Mouse (Mus musculus): Measurements from ENCODE around the gene Nsl1.

Gene Nsl1

GRCm38 (mm10) chr1:191054870-191055532 is 7.8 kb upstream of the Nsl1 start:
- no peak for DNase-seq

DNA sequence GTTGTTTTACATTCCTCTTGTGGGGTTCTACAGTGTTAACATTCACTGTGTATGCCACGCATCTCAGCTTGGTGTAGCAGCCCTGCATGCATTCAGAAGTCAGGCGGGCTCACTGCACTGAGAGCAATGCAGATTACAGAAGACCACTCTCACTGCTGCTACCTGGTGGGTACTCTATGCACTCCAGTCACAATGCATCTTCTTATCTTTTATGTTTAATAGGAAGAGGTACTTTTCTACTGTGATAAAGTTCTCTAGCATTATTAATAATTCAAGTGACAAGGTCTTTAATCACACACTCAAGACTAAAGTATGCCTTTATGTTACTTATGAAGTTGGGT is 7.3 kb upstream of the Nsl1 start:
- no peak for DNase-seq

DNA sequence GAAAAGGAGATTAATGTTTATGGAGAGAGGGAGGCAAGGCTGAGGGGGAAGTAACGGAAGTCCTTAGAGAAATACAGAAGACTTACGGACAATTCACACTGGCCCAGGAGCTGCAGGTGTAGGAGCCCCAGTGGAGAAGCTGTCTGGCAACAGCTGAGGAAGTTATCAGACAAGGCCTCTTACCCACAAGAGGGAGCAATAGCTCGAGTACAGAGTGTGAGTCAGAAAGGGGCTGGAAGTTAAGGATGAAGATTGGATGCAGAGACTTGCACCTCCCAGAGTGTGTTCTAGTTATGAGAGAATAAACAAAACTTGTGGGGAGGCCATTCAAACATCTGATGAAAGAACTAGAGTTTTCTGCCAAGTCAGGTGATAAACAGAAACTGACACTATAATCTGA is 5.4 kb upstream of the Nsl1 start:
- no peak for DNase-seq

GRCm38 (mm10) chr1:191062241-191062780 is 501 bp upstream of the Nsl1 start:
- no peak for DNase-seq

DNA sequence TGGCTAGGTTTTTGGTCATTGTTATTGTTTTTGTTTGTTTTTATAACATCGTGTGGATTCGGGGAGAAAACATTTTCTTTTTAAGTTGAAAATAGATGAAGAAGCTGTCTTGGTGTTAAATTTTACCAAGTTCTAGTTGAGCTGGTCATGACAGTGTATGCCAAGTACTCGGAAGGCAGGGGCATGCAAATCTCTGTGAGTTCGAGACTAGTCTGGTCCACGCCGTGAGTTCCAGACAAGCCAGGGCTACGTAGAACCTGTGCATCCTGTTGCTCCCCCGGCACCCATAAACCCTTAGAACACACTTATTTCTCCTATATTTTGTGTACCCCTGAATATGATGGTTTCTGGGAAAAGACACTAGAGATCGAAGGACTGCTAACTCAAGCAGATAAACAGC is 888 bp downstream of the Nsl1 start:
- DNase-seq, result no peak

- DNase-seq, result no peak
These were observed 1.7 kb downstream of the Nsl1 start for GRCm38 (mm10) chr1:191064535-191064934.

DNA sequence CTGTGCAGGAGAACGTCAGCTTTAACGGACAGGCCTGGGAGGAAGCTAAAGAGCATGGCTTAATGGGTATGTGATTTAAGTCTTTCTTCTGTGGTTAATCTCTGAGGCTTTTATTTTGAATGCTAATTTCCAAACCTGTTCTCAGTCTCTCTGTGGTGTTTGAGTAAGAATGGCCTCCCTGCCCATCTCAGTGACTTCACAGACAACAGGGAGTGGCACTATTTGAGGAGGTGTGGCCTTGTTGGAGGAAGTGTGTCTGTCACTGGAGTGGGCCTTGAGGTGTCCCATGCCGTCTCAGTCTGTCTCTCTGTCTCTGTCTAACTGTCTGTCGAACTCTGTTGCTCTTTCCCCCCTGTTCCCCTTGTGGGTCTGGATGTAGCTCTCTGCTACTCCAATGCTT is 2.4 kb downstream of the Nsl1 start:
- no peak for DNase-seq

GRCm38 (mm10) chr1:191068377-191068776 is 5.6 kb downstream of the Nsl1 start:
- DNase-seq, result peak in 1 of 2 experiments; percentile 23

GRCm38 (mm10) chr1:191070259-191070658 is 7.4 kb downstream of the Nsl1 start:
- no peak for DNase-seq

GRCm38 (mm10) chr1:191071613-191072012 is 8.8 kb downstream of the Nsl1 start:
- peak in 1 of 2 experiments; percentile 18 for DNase-seq

DNA sequence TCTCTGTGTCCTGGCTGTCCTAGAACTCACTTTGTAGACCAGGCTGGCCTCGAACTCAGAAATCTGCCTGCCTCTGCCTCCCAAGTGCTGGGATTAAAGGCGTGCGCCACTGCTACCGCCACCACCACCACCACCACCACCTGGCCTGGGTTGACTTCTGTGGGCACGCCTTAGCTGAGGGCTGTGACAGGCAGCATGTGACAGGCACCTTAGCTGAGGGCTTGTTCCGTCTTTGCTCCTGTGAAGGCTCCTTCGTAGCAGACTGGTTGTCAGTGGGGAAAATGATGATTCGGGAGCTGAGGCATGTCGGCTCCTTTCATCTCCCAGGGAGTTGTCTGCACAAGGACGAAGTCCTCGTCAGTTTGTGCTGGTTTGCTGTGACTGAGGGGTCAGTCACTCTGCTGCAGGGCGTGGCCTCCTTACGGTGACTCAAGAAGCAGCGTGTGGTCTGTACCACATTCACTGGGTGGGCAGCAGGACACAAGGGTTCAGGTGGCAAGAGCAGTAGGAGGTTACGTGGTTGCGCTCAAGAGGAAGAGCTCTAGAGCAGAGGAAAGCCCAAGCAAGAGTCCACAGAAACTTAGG is 9.6 kb downstream of the Nsl1 start:
- DNase-seq, result peak; percentile 10 to 13

GRCm38 (mm10) chr1:191073001-191073400 is 10.2 kb downstream of the Nsl1 start:
- DNase-seq, result peak; percentile 88 to 89

- DNase-seq, result no peak
These were observed 10.7 kb downstream of the Nsl1 start for GRCm38 (mm10) chr1:191073486-191073885.

DNA sequence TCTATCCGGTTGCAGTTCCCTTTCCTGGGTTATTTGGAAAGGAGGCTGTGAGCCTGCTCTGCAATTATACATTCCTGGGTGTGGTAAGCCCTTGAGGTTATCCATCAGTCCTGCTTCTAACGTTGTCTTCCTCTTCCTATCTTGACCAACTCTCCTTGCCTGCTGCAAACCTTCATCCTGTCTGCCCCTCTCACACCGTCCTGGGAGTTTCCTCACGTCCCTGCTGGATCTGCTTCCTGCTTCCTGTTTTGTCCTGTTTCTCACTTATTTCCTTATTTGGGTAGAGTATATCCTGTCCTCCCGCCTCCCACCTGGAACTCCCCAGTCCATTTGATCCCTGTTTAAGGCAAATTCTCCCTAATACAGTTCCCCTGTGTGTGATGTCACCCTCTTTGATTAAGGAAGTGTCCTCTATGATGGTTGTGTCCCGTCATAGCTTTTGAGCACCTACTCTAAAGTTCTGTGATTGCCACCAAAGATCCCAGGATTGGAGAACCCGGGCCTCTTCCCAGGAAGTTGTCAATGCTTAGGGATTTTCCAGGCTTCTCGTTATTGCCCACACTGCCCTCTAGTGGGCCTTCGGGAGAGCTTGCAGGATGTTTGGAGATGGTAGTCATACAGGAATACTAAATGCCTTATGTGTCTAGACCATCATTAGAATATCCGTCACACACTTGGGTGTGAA is 12.5 kb downstream of the Nsl1 start:
- DNase-seq, result peak; percentile 64 to 70

- DNase-seq, result no peak
These were observed 20.4 kb downstream of the Nsl1 start for GRCm38 (mm10) chr1:191083230-191083629.

- DNase-seq, result peak; percentile 24 to 72
These were observed 22.2 kb downstream of the Nsl1 start for GRCm38 (mm10) chr1:191084951-191085559.

DNA sequence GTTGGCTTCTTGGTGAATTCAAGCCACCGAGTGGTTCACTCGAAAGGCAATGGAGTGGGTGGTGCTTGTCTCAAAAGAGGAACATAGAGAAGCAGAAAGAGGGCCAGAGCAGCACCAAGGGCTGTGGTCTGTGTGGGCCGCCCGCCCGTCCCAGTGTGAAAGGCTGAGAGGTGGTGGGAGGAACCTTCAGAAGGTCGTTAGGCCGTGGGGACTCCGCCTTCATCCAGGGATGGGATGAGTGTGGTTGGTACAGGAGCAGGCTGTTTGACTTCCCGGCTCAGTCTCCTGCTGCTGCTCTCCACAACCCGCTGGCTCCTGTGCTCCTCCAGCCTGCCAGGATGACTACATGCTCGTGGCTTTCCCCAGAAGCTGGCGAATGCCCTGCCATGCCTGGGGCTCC is 22.8 kb downstream of the Nsl1 start:
- DNase-seq, result no peak

DNA sequence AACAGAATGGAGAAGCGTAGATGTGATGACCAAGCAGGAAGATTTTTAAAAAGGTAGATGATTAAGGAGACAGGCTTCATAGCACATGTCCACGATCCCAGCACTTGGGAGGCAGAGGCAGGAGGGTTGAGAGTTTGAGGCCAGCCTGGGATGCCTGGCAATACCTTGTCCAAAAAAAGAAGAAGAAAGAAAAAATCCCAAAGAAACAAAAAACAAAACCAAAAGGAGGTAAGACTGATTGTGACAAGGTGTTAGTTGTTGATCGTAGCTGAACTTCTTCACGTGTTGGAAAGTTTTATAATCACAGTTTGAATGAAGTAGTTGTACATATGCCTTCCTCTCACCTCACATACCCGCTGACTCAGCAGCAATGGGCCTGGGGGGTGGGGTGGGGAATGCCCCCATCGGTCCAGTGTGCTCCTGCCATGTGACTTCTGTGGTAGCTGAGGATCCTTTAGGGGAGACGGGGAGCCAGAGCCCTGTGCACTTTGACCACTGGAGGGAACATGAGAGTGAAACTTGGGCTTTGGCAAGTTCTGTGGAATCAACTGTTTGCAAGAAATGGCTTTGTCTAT is 23.6 kb downstream of the Nsl1 start:
- peak; percentile 18 to 20 for DNase-seq

DNA sequence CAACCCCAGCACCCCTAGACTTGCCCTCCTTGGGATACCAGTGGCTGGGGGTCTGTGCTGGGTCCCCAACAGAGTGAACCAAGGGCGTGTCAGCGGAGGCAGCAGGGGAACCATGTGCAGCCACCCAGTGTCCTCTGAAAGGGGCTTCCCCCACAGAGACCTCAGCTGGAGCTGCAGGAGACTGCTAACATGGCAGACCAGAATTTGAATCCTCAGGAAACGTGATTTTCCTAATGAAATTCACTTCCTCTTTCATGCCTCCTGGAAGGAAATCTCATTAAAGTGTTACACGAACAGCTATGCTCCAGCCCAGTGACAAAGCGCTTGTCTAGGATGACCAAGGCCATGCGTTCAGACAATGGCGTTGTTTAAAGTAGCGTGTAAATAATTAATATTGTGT is 24.1 kb downstream of the Nsl1 start:
- DNase-seq, result no peak

DNA sequence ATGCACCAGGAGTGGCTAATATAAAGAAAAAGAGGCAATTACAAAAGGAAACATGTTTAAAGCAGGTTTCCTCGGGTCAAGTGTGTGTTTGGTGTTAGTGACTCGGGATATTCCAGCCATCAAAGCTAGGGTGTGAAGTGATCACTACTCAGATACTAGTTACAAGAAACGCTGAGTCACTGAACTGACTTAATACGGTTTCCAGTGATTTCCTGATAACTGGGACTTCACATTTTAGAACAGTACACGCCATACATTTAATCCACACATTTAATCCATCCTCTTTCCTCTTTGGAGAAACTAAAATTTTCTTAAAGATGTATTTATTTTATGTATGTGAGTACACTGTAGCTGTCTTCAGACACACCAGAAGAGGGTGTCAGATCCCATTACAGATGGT is 25.1 kb downstream of the Nsl1 start:
- no peak for DNase-seq

- no peak for DNase-seq
These were observed 26.5 kb downstream of the Nsl1 start for GRCm38 (mm10) chr1:191089355-191089754.

DNA sequence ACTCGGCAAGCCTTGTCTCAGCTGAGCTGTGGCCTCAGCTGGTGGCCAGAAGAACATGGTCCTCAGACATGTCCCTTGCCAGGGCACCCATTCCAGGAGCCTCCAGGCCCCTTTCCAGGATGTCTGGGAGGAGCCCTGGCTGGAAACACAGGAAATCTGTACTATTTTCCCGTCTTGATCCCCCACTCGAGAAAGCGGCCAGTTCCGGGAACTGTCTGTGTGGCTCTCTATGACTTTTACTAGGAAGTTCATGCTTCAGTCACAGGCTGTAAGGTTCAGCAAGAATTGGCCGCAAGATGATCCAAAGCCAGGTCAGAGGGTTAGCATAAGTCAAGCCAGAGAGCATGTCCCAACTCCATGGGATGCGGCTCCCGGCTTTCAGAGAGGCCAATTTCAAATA is 29.2 kb downstream of the Nsl1 start:
- no peak for DNase-seq

GRCm38 (mm10) chr1:191093578-191093977 is 30.8 kb downstream of the Nsl1 start:
- no peak for DNase-seq

Measured in kidney, adult 8-10 months (tissue).